Mouse (Mus musculus) liver, embryonic 12.5 days (tissue): ENCODE data around the gene Smpd2. TPM values are rescaled to one million over a fixed set of nuclear protein-coding genes. Genes with fewer than 3 reads are reported as not detected.

Experiments
- ATAC-seq: fragments of 200-750 bp; cut with Nextera tagmentation; 2 replicates; pipeline ENCODE4 v1.8.0; 2017; ENCODE audit warnings: moderate number of reproducible peaks, mild to moderate bottlenecking, moderate library complexity
- H3K27ac ChIP-seq: fragments of 300-500 bp; sonication (generic); 2 replicates; pipeline ENCODE4 v1.5.1; 2016; ENCODE audit warnings: mild to moderate bottlenecking
- H3K27me3 ChIP-seq: fragments of 300-500 bp; sonication (generic); replicated peaks from 2 replicates; pipeline ENCODE4 v1.6.1; 2016; ENCODE audit warnings: mild to moderate bottlenecking, moderate library complexity
- H3K36me3 ChIP-seq: fragments of 300-500 bp; sonication (generic); 2 replicates; pipeline ENCODE4 v1.6.1; 2016; ENCODE audit warnings: mild to moderate bottlenecking, moderate library complexity
- H3K4me1 ChIP-seq: fragments of 300-500 bp; sonication (generic); 2 replicates; pipeline ENCODE4 v1.6.1; 2016
- H3K4me2 ChIP-seq: fragments of 300-500 bp; sonication (generic); 2 replicates; pipeline ENCODE4 v1.6.1; 2016; ENCODE audit warnings: mild to moderate bottlenecking, moderate library complexity
- H3K4me3 ChIP-seq: fragments of 300-500 bp; sonication (generic); 2 replicates; pipeline ENCODE4 v1.5.1; 2016; ENCODE audit warnings: mild to moderate bottlenecking, moderate library complexity
- H3K9ac ChIP-seq: fragments of 300-500 bp; sonication (generic); 2 replicates; pipeline ENCODE4 v1.6.1; 2016; ENCODE audit warnings: mild to moderate bottlenecking, moderate library complexity
- H3K9me3 ChIP-seq: fragments of 300-500 bp; sonication (generic); replicated peaks from 2 replicates; pipeline ENCODE4 v1.6.1; 2016; ENCODE audit warnings: mild to moderate bottlenecking, moderate library complexity
- WGBS: fragments of 180-500 bp; shearing (Covaris S2); methylation state at CpG from one replicate; pipeline ENCODE4 v1.1.7; 2016; ENCODE audit not compliant: insufficient replicate concordance; 5-methylcytosine and 5-hydroxymethylcytosine counted together
- polyA plus RNA-seq: library from polyadenylated mRNA; unstranded; fragments of >200 nt; fragmentation: Nextera tagmentation; extraction: Ambion mirVana; gene quantifications from 2 replicates; pipeline ENCODE4 v1.2.1, GENCODE M21; 2016

Gene Smpd2
- polyA plus RNA-seq: 12.2 and 13.4 TPM in 2 replicates

DNA sequence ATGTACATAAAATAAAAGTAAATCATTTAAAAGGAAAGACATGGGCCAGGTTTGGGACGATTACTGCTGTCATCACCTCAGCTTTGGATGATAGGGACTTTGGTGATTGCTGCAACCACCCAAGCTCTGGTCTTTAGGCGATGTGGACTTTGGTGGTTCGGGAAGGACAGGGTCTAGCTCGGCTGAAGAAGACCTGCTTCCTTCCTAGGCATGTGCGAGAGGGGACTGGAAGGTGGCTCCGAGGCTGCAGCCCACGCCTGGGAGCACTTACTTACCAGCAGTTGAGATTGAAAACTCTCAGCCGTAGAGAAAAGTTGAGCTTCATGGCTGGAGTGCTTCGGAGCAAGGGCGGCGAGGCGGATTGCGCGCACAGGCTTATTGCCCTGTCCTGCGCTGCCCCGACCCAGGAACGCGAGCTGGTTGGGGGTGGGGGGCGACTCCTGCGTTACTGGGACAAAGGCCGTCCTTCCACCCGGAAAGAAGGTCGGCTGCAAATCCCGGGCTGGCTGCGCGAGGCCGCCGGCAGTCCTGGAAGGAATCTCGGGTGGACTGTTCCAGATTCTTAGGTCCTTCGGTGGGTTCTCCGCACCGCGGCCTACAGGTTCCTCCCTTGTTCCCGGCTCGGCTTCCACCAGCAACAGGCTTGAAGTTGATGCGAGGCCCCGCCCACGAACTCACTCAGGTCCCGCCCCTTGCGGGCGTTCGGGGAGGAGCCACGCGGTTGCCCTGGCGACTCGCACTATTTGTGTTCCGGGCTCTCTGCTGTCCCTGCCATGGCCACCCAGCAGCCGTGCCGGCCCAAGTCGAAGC is at the start of gene Smpd2, which contains the start of gene Ppil6:
Gene Smpd2 (minus strand): TSS at position 662 of the 810 bp plus-strand sequence.
Gene Ppil6 (plus strand): TSS at position 732 of the 810 bp plus-strand sequence.
- 2% methylated on average over 50 of the region's 50 CpGs for WGBS
- peak within 1 kb of the TSS; percentile 27 for H3K27ac ChIP-seq

DNA sequence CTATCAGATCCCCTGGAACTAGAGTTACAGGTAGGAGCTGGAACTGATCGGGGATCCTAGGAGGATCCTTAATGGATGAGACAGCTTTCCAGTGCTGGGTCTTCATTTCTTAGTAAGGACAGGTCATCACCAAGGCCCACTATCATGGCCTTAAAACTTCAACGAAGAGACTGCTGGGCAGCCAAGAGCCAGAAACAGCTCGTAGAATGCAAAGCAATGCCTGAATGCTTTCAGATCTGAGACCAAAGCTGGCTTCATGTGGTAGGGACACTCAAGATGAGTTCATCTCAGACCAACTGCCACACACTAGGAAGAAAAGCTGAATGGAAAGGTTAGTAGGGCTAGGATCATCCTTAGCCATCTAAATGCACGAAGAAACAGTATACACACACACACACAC is 48.8 kb upstream of the Smpd2 start:
- 76% methylated on average over 4 of the region's 4 CpGs for WGBS

More for the DNA sequence above, at the start of gene Smpd2, which contains the start of gene Ppil6:
- peaks cover 24% of the 10 kb centered on the region for H3K4me1 ChIP-seq
- H3K9me3 ChIP-seq: no peaks in the 10 kb centered on the region
- 0 out of 2 replicates have a peak, but pooled peaks cover 8% of the 10 kb centered on the region for H3K27me3 ChIP-seq
- peak within 1 kb of the TSS; percentile 74 for H3K4me3 ChIP-seq
- peaks cover 27% of the 10 kb centered on the region for H3K36me3 ChIP-seq
- peak; percentile 90 for ATAC-seq
- H3K9ac ChIP-seq: peak within 1 kb of the TSS; percentile 74
- peak within 1 kb of the TSS; percentile 100 for H3K4me2 ChIP-seq

DNA sequence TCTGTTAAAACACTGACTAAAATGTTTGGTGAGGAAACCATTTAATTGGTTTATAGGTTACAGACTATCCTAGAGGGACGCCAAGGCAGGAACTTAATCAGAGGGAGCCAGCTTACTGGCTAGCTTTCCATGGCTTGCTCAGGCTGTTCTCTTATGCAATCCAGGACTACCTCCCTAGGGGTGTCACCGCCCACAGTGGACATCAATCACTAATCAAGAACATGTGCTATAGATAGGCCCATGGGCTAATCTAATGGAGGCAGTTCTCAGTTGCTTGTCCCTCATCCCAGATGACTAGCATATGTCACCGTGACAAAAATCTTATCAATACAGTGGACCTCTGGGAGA is 47.8 kb upstream of the Smpd2 start:
- Histone ChIP-seq H3K4me3 (no peak overlapping the region), H3K9ac (no peak overlapping the region), H3K4me1 (no peaks in the 10 kb centered on the region), H3K4me2 (no peak overlapping the region), H3K27ac (no peak overlapping the region), H3K36me3 (peaks cover 41% of the 10 kb centered on the region), H3K27me3 (no peaks in the 10 kb centered on the region), H3K9me3 (no peaks in the 10 kb centered on the region)
- no peak for ATAC-seq
- WGBS: 72% methylated on average over 3 of the region's 3 CpGs

More for the DNA sequence above, 48.8 kb upstream of the Smpd2 start:
- H3K4me2 ChIP-seq: no peak overlapping the region
- ATAC-seq: no peak
- H3K4me3 ChIP-seq: no peak overlapping the region
- H3K9ac ChIP-seq: no peak overlapping the region
- H3K9me3 ChIP-seq: no peaks in the 10 kb centered on the region
- H3K27ac ChIP-seq: no peak overlapping the region
- peaks cover 30% of the 10 kb centered on the region for H3K36me3 ChIP-seq
- no peaks in the 10 kb centered on the region for H3K27me3 ChIP-seq
- no peaks in the 10 kb centered on the region; the same call in 1 of the 2 replicates for H3K4me1 ChIP-seq

DNA sequence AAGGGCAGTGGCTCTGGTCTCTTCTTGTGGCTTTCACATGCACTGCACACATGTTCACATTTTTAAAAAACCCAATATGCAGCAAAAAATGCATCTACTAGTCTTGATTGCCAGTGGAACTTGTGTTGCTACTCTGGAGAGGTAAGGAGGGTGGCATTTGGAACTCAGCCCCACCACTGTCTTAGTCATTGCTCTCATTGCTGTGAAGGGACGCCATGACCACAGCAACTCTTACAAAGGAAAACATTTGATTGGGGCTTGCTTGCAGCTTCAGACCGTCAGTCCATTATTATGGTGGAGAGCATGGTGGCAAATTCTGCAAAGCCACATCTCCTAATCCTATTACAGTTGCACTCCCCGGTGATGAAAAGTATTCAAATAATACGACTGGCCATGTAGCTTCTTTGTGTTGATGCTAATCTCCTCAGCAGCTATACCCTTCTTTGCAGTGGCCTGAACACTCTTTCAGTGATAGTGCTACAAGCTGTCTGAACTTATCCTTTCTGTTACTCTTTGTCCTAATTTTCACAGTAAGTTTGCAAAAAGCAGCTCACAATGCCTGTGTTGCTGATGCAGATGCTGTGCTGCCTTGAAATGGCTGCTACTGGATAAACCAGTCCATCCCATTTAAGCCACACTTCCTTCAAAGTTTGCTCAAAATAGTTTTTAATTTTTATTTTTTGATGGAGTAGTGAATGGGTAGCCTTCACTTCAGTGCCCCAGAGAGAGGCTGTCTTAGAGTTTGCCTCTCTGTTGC is 47.2 kb upstream of the Smpd2 start:
- no peak overlapping the region for H3K4me2 ChIP-seq
- H3K36me3 ChIP-seq: peaks cover 46% of the 10 kb centered on the region
- no peak overlapping the region for H3K4me3 ChIP-seq
- H3K4me1 ChIP-seq: no peaks in the 10 kb centered on the region
- ATAC-seq: no peak
- no peaks in the 10 kb centered on the region for H3K27me3 ChIP-seq
- no peaks in the 10 kb centered on the region for H3K9me3 ChIP-seq
- WGBS: 78% methylated on average over 4 of the region's 4 CpGs
- H3K9ac ChIP-seq: no peak overlapping the region
- H3K27ac ChIP-seq: no peak overlapping the region

DNA sequence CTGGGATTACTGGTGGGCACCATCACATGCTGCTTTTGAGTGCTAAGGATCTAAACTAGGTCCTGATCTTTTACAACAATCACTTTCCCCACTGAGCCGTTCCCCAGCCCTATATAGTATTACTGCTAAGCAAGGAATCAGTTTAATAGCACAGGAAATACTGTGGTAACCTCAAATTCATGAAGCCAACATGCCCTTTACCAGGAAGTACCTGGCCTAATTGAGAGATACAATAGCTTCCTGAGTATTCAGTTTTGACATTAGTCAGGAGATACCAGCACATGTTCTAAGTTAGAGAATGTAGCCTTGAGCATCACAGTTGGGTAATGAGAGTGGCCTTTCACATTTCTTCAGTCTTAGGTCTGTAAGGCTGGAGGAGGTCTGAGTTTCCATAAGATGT is 46.5 kb upstream of the Smpd2 start:
- WGBS: 73% methylated on average over 1 of the region's 1 CpGs
- ATAC-seq: no peak
- H3K27me3 ChIP-seq: no peaks in the 10 kb centered on the region
- peaks cover 48% of the 10 kb centered on the region for H3K36me3 ChIP-seq
- no peaks in the 10 kb centered on the region for H3K9me3 ChIP-seq
- no peak overlapping the region for H3K9ac ChIP-seq
- no peak overlapping the region for H3K4me2 ChIP-seq
- no peaks in the 10 kb centered on the region for H3K4me1 ChIP-seq
- no peak overlapping the region for H3K4me3 ChIP-seq
- no peak overlapping the region for H3K27ac ChIP-seq

DNA sequence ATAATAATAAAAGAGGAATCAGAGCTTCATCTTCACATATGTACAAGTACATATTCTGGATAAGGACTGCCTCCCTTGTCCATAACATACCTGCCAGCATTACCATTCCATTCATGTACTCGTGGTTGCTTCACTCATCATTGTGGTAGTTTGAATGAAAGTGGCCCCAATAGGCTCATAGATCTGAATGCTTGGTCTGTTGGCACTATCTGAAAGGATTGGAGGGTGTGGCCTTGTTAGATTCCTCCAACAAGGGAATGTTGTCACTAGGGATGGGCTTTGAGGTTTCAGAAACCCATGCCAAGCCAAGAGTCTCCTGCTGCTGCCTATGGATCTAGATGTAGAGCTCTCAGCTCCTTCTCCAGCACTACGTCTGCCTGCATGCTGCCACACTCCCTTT is 45.8 kb upstream of the Smpd2 start:
- Histone ChIP-seq H3K4me3 (no peak overlapping the region), H3K27me3 (no peaks in the 10 kb centered on the region), H3K4me2 (no peak overlapping the region), H3K27ac (no peak overlapping the region), H3K9me3 (no peaks in the 10 kb centered on the region), H3K4me1 (no peaks in the 10 kb centered on the region), H3K9ac (no peak overlapping the region), H3K36me3 (peaks cover 54% of the 10 kb centered on the region)
- WGBS: 83% methylated on average over 2 of the region's 2 CpGs
- no peak for ATAC-seq

DNA sequence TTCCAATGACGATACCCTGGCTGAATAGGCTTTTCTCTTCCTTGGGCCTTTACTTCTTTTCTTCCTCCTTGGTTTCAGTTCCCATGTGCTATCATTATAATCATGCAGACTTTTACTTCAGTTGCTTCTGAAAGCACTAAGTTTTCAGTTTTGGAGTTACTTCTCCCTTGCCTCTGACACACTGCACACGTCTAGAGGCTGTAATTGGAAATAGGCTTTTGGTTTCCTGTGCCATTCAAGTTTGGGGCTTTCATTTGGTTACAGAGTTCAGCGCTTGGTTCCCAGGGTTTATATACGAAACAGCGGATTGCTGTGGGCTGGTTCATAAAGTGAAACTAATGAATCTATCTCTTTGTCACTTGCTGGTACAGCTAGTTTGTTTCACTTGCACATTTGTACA is 39.8 kb upstream of the Smpd2 start:
- ATAC-seq: no peak
- H3K36me3 ChIP-seq: peaks cover 83% of the 10 kb centered on the region

DNA sequence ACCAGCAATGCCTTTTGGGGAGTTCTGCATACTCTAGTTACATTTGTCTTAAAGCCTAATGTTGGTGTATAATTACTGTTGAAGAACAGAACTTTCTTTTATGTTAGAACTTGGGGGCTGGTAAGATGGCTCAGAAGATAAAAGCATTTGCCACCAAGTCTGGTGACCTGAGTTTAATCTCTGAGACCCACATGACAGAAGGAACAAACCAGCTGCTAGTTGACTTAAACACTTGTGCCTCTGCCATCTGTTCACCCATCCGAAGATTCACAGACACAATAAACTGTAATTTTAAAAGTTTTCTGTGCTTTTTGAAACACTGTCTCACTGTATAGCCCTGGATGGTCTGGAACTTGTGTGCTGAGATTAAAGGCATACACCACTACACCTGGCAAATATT is 35.5 kb upstream of the Smpd2 start:
- peaks cover 36% of the 10 kb centered on the region for H3K4me1 ChIP-seq
- no peak overlapping the region for H3K4me3 ChIP-seq
- no peak for ATAC-seq
- no peak overlapping the region for H3K4me2 ChIP-seq
- H3K27me3 ChIP-seq: no peaks in the 10 kb centered on the region
- WGBS: 63% methylated on average over 1 of the region's 1 CpGs
- H3K36me3 ChIP-seq: peaks cover 66% of the 10 kb centered on the region
- H3K27ac ChIP-seq: no peak overlapping the region
- H3K9me3 ChIP-seq: no peaks in the 10 kb centered on the region
- no peak overlapping the region for H3K9ac ChIP-seq

More for the DNA sequence above, 39.8 kb upstream of the Smpd2 start:
- Histone ChIP-seq H3K27ac (no peak overlapping the region), H3K4me3 (no peak overlapping the region), H3K9ac (no peak overlapping the region), H3K4me1 (peaks cover 8% of the 10 kb centered on the region), H3K9me3 (no peaks in the 10 kb centered on the region), H3K4me2 (no peak overlapping the region), H3K27me3 (no peaks in the 10 kb centered on the region)
- WGBS: 82% methylated on average over 5 of the region's 5 CpGs

DNA sequence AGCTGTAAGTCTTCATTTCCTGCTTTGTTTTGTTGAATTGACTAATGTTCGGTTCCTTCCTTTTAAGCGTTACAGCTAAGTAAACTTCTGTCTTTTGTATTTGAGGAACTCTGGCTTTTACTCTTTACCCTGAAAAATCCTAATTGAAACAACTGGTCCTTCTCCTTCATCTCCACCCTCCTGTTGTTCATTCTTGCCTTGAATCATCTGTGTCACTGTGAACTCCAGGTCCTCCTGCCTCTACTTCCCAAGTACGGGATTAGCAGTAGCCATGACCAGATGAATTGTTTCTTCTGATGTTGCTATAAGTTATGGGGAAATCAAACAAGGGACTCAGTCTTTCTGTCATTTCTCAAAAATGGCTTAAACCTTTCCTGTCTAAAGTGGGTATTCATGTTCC is 33.2 kb upstream of the Smpd2 start:
- no peaks in the 10 kb centered on the region for H3K27me3 ChIP-seq
- no peak overlapping the region for H3K4me2 ChIP-seq
- no peak for ATAC-seq
- H3K36me3 ChIP-seq: peaks cover 46% of the 10 kb centered on the region
- H3K4me3 ChIP-seq: no peak overlapping the region
- H3K27ac ChIP-seq: no peak overlapping the region
- H3K9me3 ChIP-seq: no peaks in the 10 kb centered on the region
- H3K9ac ChIP-seq: no peak overlapping the region
- WGBS: 74% methylated on average over 3 of the region's 3 CpGs
- H3K4me1 ChIP-seq: peaks cover 38% of the 10 kb centered on the region

DNA sequence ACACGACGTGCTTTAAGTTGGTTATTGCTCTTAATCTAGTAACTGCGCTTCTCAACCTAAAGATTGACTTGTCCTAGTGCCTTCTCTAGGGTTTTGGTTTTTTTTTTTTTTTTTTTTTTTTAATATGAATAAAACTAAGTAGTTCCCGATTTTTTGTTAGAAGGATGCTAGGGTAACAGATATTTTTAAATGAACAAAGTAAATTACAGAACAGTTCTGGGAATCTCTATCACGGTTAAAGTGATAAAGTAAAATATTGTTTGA is 30.2 kb upstream of the Smpd2 start:
- no peaks in the 10 kb centered on the region for H3K27me3 ChIP-seq
- H3K4me2 ChIP-seq: peak overlapping the region; percentile 81
- peaks cover 44% of the 10 kb centered on the region for H3K4me1 ChIP-seq
- no peak for ATAC-seq
- peak overlapping the region; percentile 94 for H3K9ac ChIP-seq
- H3K9me3 ChIP-seq: no peaks in the 10 kb centered on the region
- peaks cover 22% of the 10 kb centered on the region for H3K36me3 ChIP-seq
- peak overlapping the region; percentile 96 for H3K4me3 ChIP-seq
- WGBS: 5% methylated on average over 5 of the region's 5 CpGs
- peak overlapping the region; percentile 95; the same call in 1 of the 2 replicates for H3K27ac ChIP-seq

DNA sequence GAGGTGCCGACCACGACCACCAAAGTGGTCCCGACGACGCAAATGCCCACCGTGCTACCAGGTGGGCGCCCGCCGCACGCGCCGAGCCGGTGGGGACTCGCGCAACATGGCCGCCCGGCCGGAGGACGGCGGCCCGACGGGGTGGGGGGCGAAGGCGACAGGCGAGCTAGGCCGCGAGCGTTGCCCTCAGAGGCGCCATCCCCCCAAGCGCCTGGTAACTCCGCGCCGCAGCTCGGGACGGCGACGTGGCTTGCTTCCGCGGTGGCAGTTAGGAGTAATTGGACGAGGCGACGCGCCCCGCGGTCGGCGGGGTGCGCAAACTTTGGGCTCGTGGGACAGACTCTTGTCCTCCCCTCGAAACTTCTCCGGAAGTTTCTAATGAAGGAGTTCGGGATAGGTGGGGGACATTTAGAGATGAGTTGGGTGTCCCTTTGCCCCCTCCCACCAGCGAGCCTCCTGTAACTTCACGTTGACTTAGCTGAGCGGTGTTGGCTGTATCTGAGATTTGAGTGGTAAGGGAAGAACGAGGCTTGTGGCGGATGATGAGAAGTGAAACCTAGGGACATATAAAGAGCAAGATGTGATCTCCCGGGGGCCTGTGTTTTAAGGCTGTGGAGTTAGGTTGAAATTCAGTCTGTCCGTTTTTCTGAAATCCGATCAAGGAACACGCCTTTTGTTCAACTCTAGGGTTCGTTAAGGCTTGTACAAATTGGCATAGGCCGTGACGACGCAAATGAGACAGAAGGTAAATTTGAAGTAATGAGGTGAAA is 29.7 kb upstream of the Smpd2 start:
- no peaks in the 10 kb centered on the region for H3K9me3 ChIP-seq
- peaks cover 19% of the 10 kb centered on the region for H3K36me3 ChIP-seq
- H3K27ac ChIP-seq: peak overlapping the region; percentile 95
- peak overlapping the region; percentile 94 for H3K9ac ChIP-seq
- H3K27me3 ChIP-seq: no peaks in the 10 kb centered on the region
- under 1% methylated on average over 65 of the region's 65 CpGs for WGBS
- H3K4me2 ChIP-seq: peak overlapping the region; percentile 81
- H3K4me3 ChIP-seq: peak overlapping the region; percentile 96
- peak; percentile 48 for ATAC-seq
- H3K4me1 ChIP-seq: peaks cover 41% of the 10 kb centered on the region
